Mouse (Mus musculus) kidney, adult 2 months (tissue): ENCODE results near the gene Prr5l.

Source experiments
- CTCF ChIP-seq: fragments of 200-500 bp; conservative IDR thresholded peaks from 2 replicates; pipeline ENCODE4 v1.5.1; 2011; ENCODE audit warnings: low read depth, mild to moderate bottlenecking, control low read depth, low read length, moderate library complexity, mixed read lengths; ENCODE audit not compliant: insufficient read depth, insufficient read length
- POLR2A ChIP-seq: fragments of 200-500 bp; IDR thresholded peaks from one replicate; pipeline ENCODE4 v1.6.1; 2011; ENCODE audit warnings: low read depth, low read length, control low read depth

DNA sequence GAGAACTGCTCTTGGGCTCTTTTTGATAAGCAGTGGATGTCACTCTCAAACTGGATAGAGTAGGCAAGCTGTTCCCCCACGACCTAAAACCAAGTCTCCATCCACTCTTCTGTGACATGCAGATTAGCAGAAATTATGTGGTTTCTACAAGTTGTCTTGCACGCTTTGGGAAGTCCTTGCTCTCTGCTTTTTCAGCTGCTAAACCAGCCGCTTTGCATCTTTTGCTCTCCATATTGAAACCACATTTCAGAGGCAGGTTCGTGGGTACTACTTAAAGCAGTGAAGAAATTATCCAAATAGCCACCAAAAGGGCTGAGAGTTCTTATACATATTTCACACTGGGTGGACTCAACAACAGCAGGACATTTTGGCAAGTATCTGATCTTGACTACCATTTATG, 53.8 kb downstream of the Prr5l start:
- no peak for TF ChIP-seq CTCF
- no peak for TF ChIP-seq POLR2A
